Mouse (Mus musculus): ENCODE measurements around the gene Nrp2.

Nrp2 gene

GRCm38 (mm10) chr1:62703158-62704116 lies at the start of gene Nrp2:
TSS of gene Nrp2 (plus strand) at chr1:62703285.
- DNase-seq (ENCODE audit: low spot score), result peak; percentile 66

GRCm38 (mm10) chr1:62654436-62654835 lies 48.6 kb upstream of the Nrp2 start:
- DNase-seq (ENCODE audit: low spot score), result no peak

- no peak for DNase-seq (ENCODE audit: low spot score)
These were observed 38.0 kb upstream of the Nrp2 start for GRCm38 (mm10) chr1:62664960-62665645.

- no peak for DNase-seq (ENCODE audit: low spot score)
These were observed 37.0 kb upstream of the Nrp2 start for GRCm38 (mm10) chr1:62665771-62666730.

- DNase-seq (ENCODE audit: low spot score), result no peak
These were observed 36.3 kb upstream of the Nrp2 start for GRCm38 (mm10) chr1:62666780-62667179.

- no peak for DNase-seq (ENCODE audit: low spot score)
These were observed 24.3 kb upstream of the Nrp2 start for GRCm38 (mm10) chr1:62678611-62679344.

- no peak for DNase-seq (ENCODE audit: low spot score)
These were observed 23.6 kb upstream of the Nrp2 start for GRCm38 (mm10) chr1:62679466-62679865.

GRCm38 (mm10) chr1:62682456-62683385 lies 20.4 kb upstream of the Nrp2 start:
- no peak for DNase-seq (ENCODE audit: low spot score)

- no peak for DNase-seq (ENCODE audit: low spot score)
These were observed 19.6 kb upstream of the Nrp2 start for GRCm38 (mm10) chr1:62683498-62683897.

GRCm38 (mm10) chr1:62687511-62687910 lies 15.6 kb upstream of the Nrp2 start:
- DNase-seq (ENCODE audit: low spot score), result no peak

GRCm38 (mm10) chr1:62691175-62691574 lies 11.9 kb upstream of the Nrp2 start:
- no peak for DNase-seq (ENCODE audit: low spot score)

GRCm38 (mm10) chr1:62696312-62696982 lies 6.6 kb upstream of the Nrp2 start:
- DNase-seq (ENCODE audit: low spot score), result no peak

GRCm38 (mm10) chr1:62696983-62697341 lies 6.1 kb upstream of the Nrp2 start:
- no peak for DNase-seq (ENCODE audit: low spot score)

GRCm38 (mm10) chr1:62697353-62697752 lies 5.7 kb upstream of the Nrp2 start:
- no peak for DNase-seq (ENCODE audit: low spot score)

- no peak for DNase-seq (ENCODE audit: low spot score)
These were observed 3.3 kb upstream of the Nrp2 start for GRCm38 (mm10) chr1:62699801-62700200.

- DNase-seq (ENCODE audit: low spot score), result peak; percentile 68
These were observed 1.8 kb upstream of the Nrp2 start for GRCm38 (mm10) chr1:62701065-62701921.

GRCm38 (mm10) chr1:62702743-62703142 lies 342 bp upstream of the Nrp2 start:
- no peak for DNase-seq (ENCODE audit: low spot score)

- no peak for DNase-seq (ENCODE audit: low spot score)
These were observed 1.2 kb downstream of the Nrp2 start for GRCm38 (mm10) chr1:62704117-62704888.
